Mouse (Mus musculus): ENCODE data around the gene Sox5. TPM values are rescaled to one million over a fixed set of nuclear protein-coding genes. Genes with fewer than 3 reads are reported as not detected.

Sox5 gene
- polyA plus RNA-seq, 1 experiment from 2014 or later, result 4.2 TPM

GRCm38 (mm10) chr6:144794356-144794755 lies 12.6 kb upstream of the Sox5 start:
- Histone ChIP-seq H3K27me3 (no peaks in the 10 kb centered on the region), H3K36me3 (replicated peaks) (no peaks in the 10 kb centered on the region), H3K4me2 (no peak overlapping the region), H3K9ac (no peak overlapping the region), H3K4me1 (replicated peaks) (no peaks in the 10 kb centered on the region), H3K27ac (replicated peaks) (no peak overlapping the region), H3K9me3 (replicated peaks) (no peaks in the 10 kb centered on the region), H3K4me3 (replicated peaks) (no peak overlapping the region)
- no peak for ATAC-seq (ENCODE audit: insufficient read depth)
- 58% methylated on average over 3 of the region's 3 CpGs for WGBS (ENCODE audit: insufficient replicate concordance)

DNA sequence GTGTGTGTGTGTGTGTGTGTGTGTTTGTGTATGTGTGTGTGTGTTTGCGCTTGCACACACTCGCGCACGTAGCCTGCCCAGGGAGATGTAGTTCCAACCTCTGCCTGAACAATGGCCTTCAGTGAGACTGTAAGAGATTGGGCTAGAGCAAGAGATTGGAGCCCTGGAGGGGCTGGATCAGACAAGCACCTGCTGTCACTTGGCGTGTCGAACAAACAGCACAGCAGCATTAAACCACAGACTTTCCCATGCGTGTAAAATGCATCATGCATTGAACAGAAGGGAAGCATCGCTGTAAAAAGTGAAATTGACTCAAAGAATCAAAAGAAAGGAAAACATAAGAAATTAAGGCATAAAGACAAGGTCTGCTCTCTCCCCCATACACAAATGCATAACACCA lies 11.1 kb upstream of the Sox5 start:
- Histone ChIP-seq H3K4me2 (no peak overlapping the region), H3K9me3 (replicated peaks) (no peaks in the 10 kb centered on the region), H3K27ac (replicated peaks) (no peak overlapping the region), H3K4me3 (replicated peaks) (no peak overlapping the region), H3K27me3 (no peaks in the 10 kb centered on the region), H3K9ac (no peak overlapping the region), H3K4me1 (replicated peaks) (no peaks in the 10 kb centered on the region), H3K36me3 (replicated peaks) (no peaks in the 10 kb centered on the region)
- 85% methylated on average over 8 of the region's 8 CpGs for WGBS (ENCODE audit: insufficient replicate concordance)
- ATAC-seq (ENCODE audit: insufficient read depth), result no peak

DNA sequence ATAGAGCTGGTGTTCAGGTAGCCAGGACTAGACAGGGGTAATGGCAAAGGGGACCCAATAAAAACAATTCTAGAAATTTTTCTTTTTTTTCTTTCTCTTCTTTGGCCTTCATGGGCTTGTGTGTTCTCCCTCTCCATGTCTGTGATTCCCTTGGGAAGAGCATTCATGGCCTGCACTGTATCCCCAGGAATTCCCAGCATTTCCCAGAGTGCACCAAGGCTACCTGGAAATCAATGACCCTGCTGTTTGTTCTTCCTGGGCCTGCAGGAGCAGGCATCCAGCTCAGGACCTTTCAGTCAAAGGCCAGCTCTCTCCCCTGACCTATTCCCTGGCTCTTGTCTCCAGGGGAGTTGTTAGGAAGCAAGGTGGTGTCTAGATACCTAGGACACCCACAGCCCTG lies 1.5 kb upstream of the Sox5 start:
- Histone ChIP-seq H3K36me3 (replicated peaks) (no peaks in the 10 kb centered on the region), H3K27ac (replicated peaks) (peak overlapping the region; percentile 64; the same call in 1 of the 2 replicates), H3K27me3 (peaks cover 36% of the 10 kb centered on the region), H3K4me3 (replicated peaks) (no peak overlapping the region), H3K9ac (no peak overlapping the region), H3K9me3 (replicated peaks) (no peaks in the 10 kb centered on the region), H3K4me2 (peak overlapping the region; percentile 62; the same call in 1 of the 2 replicates), H3K4me1 (replicated peaks) (0 out of 2 replicates have a peak, but pooled peaks cover 6% of the 10 kb centered on the region)
- peak; percentile 45; the same call in 1 of the 2 replicates for ATAC-seq (ENCODE audit: insufficient read depth)

GRCm38 (mm10) chr6:144782866-144783265 lies 1.1 kb upstream of the Sox5 start:
- peak overlapping the region; percentile 64 for H3K27ac ChIP-seq (replicated peaks)
- H3K27me3 ChIP-seq, result peaks cover 36% of the 10 kb centered on the region
- H3K9ac ChIP-seq, result no peak overlapping the region; the same call in 1 of the 2 replicates
- no peaks in the 10 kb centered on the region for H3K9me3 ChIP-seq (replicated peaks)
- H3K4me1 ChIP-seq (replicated peaks), result 0 out of 2 replicates have a peak, but pooled peaks cover 6% of the 10 kb centered on the region
- no peak for ATAC-seq (ENCODE audit: insufficient read depth)
- peak overlapping the region; percentile 59 for H3K4me3 ChIP-seq (replicated peaks)
- peak overlapping the region; percentile 62 for H3K4me2 ChIP-seq
- WGBS (ENCODE audit: insufficient replicate concordance), result 13% methylated on average over 12 of the region's 12 CpGs
- H3K36me3 ChIP-seq (replicated peaks), result no peaks in the 10 kb centered on the region

DNA sequence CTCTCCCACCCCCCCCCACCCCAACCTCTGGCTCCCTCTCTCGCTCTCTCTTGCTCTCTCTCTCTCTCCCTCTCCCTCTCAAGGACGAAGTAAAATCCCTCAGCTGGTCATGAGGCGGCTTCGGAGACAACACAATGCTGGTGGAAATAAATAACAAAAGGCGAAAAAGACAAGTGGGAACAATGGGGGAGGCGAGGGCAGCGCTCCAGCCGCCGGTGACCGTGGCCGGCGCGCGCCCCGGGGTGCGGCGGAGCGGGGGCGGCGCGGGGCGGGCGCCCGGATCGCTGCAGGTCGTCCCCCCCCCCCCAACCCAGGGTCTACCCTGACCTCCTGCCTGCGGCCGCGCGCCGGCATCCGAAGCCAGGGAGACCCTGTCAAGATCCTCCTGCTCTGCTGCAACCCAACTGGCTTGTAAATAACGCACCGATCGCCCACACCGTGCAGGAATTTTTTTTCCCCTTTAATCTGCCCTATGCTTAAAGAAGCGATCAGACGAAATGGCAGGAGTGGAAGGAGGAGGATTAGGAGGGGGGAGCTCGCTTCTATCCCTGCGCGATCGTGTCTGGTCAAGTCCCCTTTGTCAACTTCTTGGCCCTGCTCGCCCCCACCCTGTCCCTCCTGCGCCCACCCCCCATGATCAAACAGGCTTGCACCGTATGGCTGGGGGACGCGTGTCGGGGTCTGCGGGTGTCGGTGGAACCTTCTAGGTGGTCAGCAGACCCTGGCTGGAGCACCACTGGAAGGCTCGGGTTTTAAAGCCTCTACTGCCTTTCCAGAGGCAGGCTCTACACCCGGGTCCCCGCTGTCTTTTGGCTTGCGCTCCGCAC lies 467 bp upstream of the Sox5 start:
- H3K9ac ChIP-seq, result peak overlapping the region; percentile 27; the same call in 1 of the 2 replicates
- H3K27me3 ChIP-seq, result peaks cover 36% of the 10 kb centered on the region
- WGBS (ENCODE audit: insufficient replicate concordance), result 1% methylated on average over 54 of the region's 55 CpGs
- no peaks in the 10 kb centered on the region for H3K36me3 ChIP-seq (replicated peaks)
- H3K4me3 ChIP-seq (replicated peaks), result peak overlapping the region; percentile 59
- H3K4me1 ChIP-seq (replicated peaks), result 0 out of 2 replicates have a peak, but pooled peaks cover 6% of the 10 kb centered on the region
- H3K4me2 ChIP-seq, result peak overlapping the region; percentile 62
- ATAC-seq (ENCODE audit: insufficient read depth), result peak; percentile 14; the same call in 1 of the 2 replicates
- H3K9me3 ChIP-seq (replicated peaks), result no peaks in the 10 kb centered on the region
- H3K27ac ChIP-seq (replicated peaks), result peak overlapping the region; percentile 64

GRCm38 (mm10) chr6:144780608-144781285 lies 1.0 kb downstream of the Sox5 start:
- Histone ChIP-seq H3K9ac (no peak overlapping the region), H3K4me2 (peak overlapping the region; percentile 62), H3K4me3 (replicated peaks) (peak overlapping the region; percentile 59), H3K4me1 (replicated peaks) (0 out of 2 replicates have a peak, but pooled peaks cover 6% of the 10 kb centered on the region), H3K9me3 (replicated peaks) (no peaks in the 10 kb centered on the region), H3K27ac (replicated peaks) (peak overlapping the region; percentile 64), H3K27me3 (peaks cover 36% of the 10 kb centered on the region), H3K36me3 (replicated peaks) (no peaks in the 10 kb centered on the region)
- WGBS (ENCODE audit: insufficient replicate concordance), result 24% methylated on average over 9 of the region's 9 CpGs
- no peak for ATAC-seq (ENCODE audit: insufficient read depth)

DNA sequence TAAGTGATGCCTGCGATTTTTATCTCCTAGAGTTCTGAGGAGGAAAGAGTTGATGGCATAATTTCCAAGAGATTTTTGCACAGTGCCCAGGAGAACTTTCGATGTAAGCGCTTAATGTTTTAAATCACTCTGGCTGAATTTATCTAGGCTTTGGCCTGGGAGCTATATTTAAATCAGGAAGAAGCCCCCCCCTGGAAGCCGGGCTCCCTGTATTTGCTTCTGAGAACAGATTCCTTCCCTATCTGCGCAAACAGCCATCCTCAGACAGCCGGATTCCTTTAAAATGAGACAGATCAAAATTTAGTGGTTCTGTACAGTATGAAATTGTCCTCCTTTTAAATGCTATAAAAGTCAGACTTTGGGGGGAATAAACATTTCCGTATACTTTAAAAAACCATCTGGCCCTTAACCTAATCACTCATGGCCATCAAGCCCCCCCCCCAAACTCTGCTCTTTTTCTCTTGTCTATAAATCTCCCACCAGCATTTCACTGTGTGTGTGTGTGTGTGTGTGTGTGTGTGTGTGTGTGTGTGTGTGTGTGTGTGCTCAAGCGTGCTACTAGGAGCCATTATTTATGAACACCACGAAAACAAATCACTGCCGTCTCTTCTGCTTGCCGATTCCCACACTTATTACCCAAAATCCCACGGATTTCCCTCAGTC lies 1.7 kb downstream of the Sox5 start:
- Histone ChIP-seq H3K4me2 (peak overlapping the region; percentile 62), H3K27me3 (peaks cover 36% of the 10 kb centered on the region), H3K27ac (replicated peaks) (peak overlapping the region; percentile 64), H3K9me3 (replicated peaks) (no peaks in the 10 kb centered on the region), H3K4me3 (replicated peaks) (peak overlapping the region; percentile 59; the same call in 1 of the 2 replicates), H3K9ac (no peak overlapping the region), H3K4me1 (replicated peaks) (0 out of 2 replicates have a peak, but pooled peaks cover 6% of the 10 kb centered on the region), H3K36me3 (replicated peaks) (no peaks in the 10 kb centered on the region)
- ATAC-seq (ENCODE audit: insufficient read depth), result no peak
- 45% methylated on average over 12 of the region's 12 CpGs for WGBS (ENCODE audit: insufficient replicate concordance)

DNA sequence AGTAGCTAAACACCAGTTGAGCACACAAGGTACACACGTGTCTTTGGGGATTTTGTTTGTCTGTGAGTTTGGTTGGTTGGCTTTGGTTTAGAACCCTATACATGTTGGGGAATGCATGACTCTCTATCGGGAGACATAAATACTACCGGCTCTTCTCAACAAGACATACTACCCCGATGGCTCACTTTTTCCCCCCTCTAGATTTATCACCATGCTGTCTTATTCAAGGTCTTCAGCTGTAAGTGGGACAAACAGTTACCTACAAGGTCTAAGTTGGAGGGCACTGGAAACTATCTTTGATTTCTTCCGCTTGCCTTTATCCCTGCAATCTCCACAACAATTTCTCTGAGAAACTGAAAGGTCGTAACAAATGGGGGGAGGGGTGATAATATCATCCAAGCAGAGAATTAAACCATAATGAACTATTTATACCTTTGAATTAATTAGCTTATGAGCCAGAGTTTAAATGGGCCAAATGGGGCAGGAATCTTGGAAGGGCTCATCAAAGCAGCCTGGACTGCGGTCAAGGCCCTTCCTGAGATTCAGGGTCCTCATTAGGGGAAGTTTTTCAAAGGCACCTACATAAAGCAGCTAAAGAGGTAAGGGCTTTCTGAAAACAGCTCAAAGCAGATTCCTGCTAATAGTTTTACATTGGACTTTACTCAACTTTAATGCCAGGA lies 4.3 kb downstream of the Sox5 start:
- no peak overlapping the region for H3K27ac ChIP-seq (replicated peaks)

DNA sequence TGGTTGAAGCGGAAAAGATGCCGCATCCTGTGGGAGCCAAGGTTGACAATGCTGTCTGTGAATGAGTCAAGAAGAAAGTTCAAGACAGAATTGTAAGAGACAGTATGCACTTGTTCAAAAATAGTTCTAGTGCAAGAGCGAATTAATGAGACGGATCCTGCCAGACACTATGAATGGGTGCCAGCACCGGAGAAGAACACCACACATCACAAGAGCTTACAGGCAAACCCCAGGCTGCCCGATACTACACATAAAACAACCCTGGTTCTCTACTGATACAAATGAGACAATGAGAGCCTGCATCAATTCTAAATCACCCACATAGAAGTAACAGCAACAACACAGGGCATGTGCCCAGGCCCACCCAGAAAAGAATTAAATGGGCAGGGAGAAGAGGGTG lies 8.0 kb downstream of the Sox5 start:
- H3K36me3 ChIP-seq (replicated peaks), result no peaks in the 10 kb centered on the region
- no peak overlapping the region for H3K27ac ChIP-seq (replicated peaks)
- H3K4me3 ChIP-seq (replicated peaks), result no peak overlapping the region
- no peak overlapping the region for H3K9ac ChIP-seq
- H3K9me3 ChIP-seq (replicated peaks), result no peaks in the 10 kb centered on the region
- H3K27me3 ChIP-seq, result no peaks in the 10 kb centered on the region
- no peak overlapping the region for H3K4me2 ChIP-seq
- no peak for ATAC-seq (ENCODE audit: insufficient read depth)
- peaks cover 6% of the 10 kb centered on the region; the same call in 1 of the 2 replicates for H3K4me1 ChIP-seq (replicated peaks)
- WGBS (ENCODE audit: insufficient replicate concordance), result 78% methylated on average over 6 of the region's 6 CpGs

More for the DNA sequence above, 4.3 kb downstream of the Sox5 start:
- Histone ChIP-seq H3K27me3 (peaks cover 24% of the 10 kb centered on the region), H3K4me3 (replicated peaks) (no peak overlapping the region), H3K36me3 (replicated peaks) (no peaks in the 10 kb centered on the region), H3K9ac (no peak overlapping the region), H3K4me1 (replicated peaks) (peaks cover 2% of the 10 kb centered on the region; the same call in 1 of the 2 replicates), H3K4me2 (no peak overlapping the region), H3K9me3 (replicated peaks) (no peaks in the 10 kb centered on the region)
- WGBS (ENCODE audit: insufficient replicate concordance), result 76% methylated on average over 7 of the region's 7 CpGs
- ATAC-seq (ENCODE audit: insufficient read depth), result no peak

- WGBS (ENCODE audit: insufficient replicate concordance), result 42% methylated on average over 2 of the region's 2 CpGs
- no peak overlapping the region for H3K4me3 ChIP-seq (replicated peaks)
- no peak overlapping the region for H3K27ac ChIP-seq (replicated peaks)
- H3K36me3 ChIP-seq (replicated peaks), result no peaks in the 10 kb centered on the region
- H3K4me2 ChIP-seq, result no peak overlapping the region
- H3K27me3 ChIP-seq, result no peaks in the 10 kb centered on the region
- no peak for ATAC-seq (ENCODE audit: insufficient read depth)
- peaks cover 6% of the 10 kb centered on the region; the same call in 1 of the 2 replicates for H3K4me1 ChIP-seq (replicated peaks)
- no peaks in the 10 kb centered on the region for H3K9me3 ChIP-seq (replicated peaks)
- no peak overlapping the region for H3K9ac ChIP-seq
Observed at GRCm38 (mm10) chr6:144772985-144773384, 8.8 kb downstream of the Sox5 start.

All from liver, embryonic 15.5 days (tissue).